Mouse (Mus musculus) liver, embryonic 14 days (tissue): Measurements from ENCODE around the gene Casc3. TPM values are rescaled to one million over a fixed set of nuclear protein-coding genes. Genes with fewer than 3 reads are reported as not detected.

Experiments
- polyA plus RNA-seq: library from polyadenylated mRNA; depleted of rRNA; stranded (reverse); fragments of >200 nt; gene quantifications from 2 replicates; pipeline ENCODE4 v1.2.3, GENCODE M21; 2012; rRNA removed

The Casc3 gene
- polyA plus RNA-seq, result 13.3 and 14.1 TPM in 2 replicates

DNA sequence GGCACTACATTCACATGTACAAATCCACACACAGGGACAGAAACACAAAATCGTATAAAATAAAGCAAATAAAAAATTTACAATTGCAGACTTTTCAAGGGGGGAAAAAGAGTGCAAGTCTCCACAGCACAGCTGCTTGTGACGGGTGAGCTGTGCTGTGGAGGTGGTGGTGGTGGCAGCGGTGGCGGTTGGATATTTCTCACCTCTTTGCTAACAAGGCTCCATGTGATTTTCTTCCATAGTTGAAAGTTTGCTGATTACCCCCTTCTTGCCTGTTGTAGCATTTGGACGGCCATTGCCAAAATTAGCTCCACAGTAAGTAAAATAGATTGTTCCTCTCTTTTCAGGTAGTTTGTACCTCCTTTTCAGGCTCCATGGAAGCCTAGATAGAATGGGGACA is at the start of gene Casc3:
Gene Casc3, plus strand, starts transcription at position 301 of the 400 bp plus-strand sequence.

DNA sequence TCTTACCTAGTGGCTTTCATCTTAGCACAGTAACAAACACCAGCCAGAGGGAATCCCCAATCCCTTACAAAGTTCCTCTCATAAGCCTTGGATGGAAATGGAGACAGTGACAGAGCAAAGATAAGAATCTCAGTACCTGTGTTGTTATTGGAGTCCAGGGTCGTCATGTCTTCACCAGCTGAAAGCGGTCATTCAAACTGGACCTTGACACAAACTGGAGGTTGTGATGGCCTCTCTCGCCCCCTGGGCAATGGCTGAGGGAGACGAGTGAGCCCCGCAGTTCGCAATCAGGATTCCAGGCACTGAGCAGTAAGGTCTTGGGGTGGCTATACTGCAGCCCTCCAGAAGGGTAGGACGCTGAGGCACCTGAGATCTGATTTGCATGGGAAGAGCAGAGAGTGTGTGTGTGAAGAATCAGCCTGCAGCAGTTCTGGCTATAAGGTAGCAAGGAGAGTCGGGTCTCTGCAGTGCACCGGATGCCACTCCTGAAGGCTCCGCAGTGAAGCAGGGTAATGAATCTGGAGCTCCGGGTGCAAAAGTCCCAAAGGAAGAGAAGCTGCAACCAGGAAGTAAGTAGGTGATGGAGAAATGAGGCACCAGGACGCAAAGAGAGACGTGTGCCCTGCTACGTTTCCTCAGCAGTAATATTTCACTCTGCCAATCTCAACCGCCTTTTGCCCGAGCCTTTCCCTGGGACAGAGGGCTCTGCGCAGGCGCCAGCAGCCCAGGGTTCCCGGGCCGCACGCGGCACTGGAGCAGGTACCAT is 29.9 kb upstream of the Casc3 start, which contains the start of gene Nr1d1:
Gene Nr1d1, minus strand, starts transcription at position 752 of the 766 bp plus-strand sequence.

DNA sequence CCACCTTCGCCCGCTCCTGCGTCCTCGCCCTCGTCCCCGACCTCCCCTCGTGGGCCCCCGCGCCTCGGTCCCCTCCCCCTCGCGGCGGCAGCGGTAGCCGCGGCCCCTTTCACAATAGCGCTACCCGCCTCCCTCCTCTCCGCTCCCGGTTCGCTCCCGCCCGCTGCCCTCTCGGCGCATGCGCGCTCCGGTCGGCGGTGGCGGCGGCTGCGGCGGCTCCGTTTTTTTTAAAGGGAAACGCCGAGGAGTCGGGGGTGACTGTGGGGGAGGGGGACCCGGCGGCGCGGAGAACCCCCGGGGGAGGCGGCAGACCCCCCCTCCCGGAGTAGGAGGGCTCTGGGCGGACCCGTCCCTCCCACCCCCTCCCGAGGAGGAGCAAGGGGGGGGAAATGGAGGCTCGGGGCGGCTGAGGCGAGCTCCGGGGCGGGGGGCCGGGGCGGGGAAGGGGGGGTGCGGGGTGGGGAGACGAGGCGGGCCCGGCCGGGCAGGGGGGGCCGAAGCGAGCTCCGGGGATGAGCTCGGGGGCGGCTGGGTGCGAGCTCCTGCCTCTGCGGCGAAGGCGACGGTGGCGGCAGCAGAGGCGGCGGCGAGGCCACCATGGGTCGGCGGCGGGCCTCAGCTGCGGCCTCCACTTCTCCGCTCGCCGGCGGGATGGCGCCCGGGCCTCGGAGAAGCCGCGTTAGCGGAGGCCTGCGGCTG is 9.5 kb upstream of the Casc3 start, which contains the start of gene Msl1:
Gene Msl1, plus strand, starts transcription at position 502 of the 699 bp plus-strand sequence.

DNA sequence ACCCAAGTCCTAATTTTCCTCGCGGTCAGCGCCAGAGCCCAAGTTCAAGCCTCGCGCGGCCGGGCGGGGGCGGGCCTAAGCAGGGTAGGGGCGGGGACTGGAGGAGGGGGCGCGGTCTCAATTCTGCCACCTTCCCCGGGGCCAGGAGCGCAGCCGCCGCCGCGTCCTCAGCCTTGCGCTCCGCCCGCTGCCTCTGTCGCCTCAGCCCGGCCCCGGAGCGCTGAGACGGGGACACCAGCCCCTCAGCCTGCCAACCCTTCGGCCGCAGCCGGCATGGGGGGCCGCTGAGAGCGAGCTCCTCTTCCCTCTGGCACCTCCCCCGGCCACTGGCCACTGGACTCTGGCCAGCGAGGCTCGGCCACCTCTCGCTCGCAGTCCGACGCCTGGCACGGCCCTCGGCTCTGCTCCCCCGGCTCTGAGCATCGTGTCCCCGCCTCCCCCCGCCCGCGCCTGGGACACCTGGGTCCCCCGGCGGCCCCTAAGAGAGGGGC is 32.0 kb downstream of the Casc3 start, which contains the start of gene Rapgefl1:
Gene Rapgefl1, plus strand, starts transcription at position 135 of the 491 bp plus-strand sequence.

DNA sequence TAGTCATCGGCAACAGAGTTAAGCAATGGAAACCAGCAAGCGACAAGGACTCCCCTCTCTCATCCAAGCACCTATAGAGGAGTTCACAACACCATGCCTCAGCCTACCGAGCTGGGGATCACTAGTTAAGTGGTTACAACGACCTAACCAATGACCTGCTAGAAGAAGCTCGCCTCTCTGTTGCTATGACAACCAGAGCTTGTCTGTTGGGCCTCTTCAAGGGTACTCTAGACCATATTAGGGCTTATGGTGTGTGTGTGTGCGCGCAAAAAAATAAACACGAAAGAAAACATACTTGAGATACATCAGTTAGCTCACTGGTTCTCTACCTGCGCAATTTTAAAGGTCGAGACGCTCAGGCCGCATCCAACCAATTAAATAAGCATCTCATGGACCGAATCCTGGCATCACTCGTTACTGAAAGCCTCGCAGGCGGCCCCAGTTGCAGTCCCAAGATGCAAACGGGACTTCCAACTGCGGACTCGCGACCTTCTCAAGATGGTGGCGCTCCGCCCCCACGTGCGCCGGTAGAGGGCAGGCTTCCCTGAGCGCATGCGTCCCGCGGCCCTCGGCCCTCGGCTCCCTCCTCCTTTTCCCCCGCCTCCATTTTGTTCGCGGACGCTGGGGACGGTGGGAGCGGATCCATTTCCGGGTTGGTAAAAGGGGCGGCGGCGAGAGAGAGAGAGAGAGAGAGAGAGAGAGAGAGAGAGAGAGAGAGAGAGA is 58.5 kb downstream of the Casc3 start, which contains the start of gene Wipf2:
Gene Wipf2, plus strand, starts transcription at position 611 of the 723 bp plus-strand sequence.

Other genes with a start within 250 kb of the Casc3 start
- 24.1 and 28.1 TPM in 2 replicates for gene Ormdl3, start 217.5 kb upstream of the Casc3 start, polyA plus RNA-seq
- not detected in 2 replicates for gene Lrrc3c, start 206.6 kb upstream of the Casc3 start, polyA plus RNA-seq
- 0.12 and 0.22 TPM in 2 replicates for gene Gm12355, start 179.2 kb upstream of the Casc3 start, polyA plus RNA-seq
- gene Gsdma3, start 178.5 kb upstream of the Casc3 start, polyA plus RNA-seq, result not detected in 2 replicates
- gene Gsdma2, start 158.1 kb upstream of the Casc3 start, polyA plus RNA-seq, result not detected in 2 replicates
- gene Gsdma, start 140.6 kb upstream of the Casc3 start, polyA plus RNA-seq, result 0.01 TPM in 1 of 2 replicates, not detected in the other
- 72.1 and 78.6 TPM in 2 replicates for gene Psmd3, start 122.4 kb upstream of the Casc3 start, polyA plus RNA-seq
- gene Csf3, start 103.6 kb upstream of the Casc3 start, polyA plus RNA-seq, result not detected in 2 replicates
- 23.2 and 24.6 TPM in 2 replicates for gene Med24, start 75.5 kb upstream of the Casc3 start, polyA plus RNA-seq
- gene Thra, start 64.3 kb upstream of the Casc3 start, polyA plus RNA-seq, result 14.0 and 14.7 TPM in 2 replicates
- 0.46 and 0.65 TPM in 2 replicates for gene Nr1d1, start 29.6 kb upstream of the Casc3 start, polyA plus RNA-seq
- gene Msl1, start 9.4 kb upstream of the Casc3 start, polyA plus RNA-seq, result 16.7 and 18.8 TPM in 2 replicates
- gene Rapgefl1, start 31.9 kb downstream of the Casc3 start, polyA plus RNA-seq, result 0.53 and 0.55 TPM in 2 replicates
- 1.9 and 2.4 TPM in 2 replicates for gene Wipf2, start 58.7 kb downstream of the Casc3 start, polyA plus RNA-seq
- gene Cdc6, start 102.9 kb downstream of the Casc3 start, polyA plus RNA-seq, result 30.9 and 33.0 TPM in 2 replicates
- gene Rara, start 122.9 kb downstream of the Casc3 start, polyA plus RNA-seq, result 1.6 and 2.1 TPM in 2 replicates
- 0.07 TPM in 1 of 2 replicates, not detected in the other for gene Gjd3, start 178.1 kb downstream of the Casc3 start, polyA plus RNA-seq
- gene Top2a, start 219.3 kb downstream of the Casc3 start, polyA plus RNA-seq, result 109 and 124 TPM in 2 replicates
- gene Igfbp4, start 236.3 kb downstream of the Casc3 start, polyA plus RNA-seq, result 66.2 and 73.8 TPM in 2 replicates